Mouse (Mus musculus): Measurements from ENCODE around the gene Taf6l. TPM values are rescaled to one million over a fixed set of nuclear protein-coding genes. Genes with fewer than 3 reads are reported as not detected.

Taf6l gene
- total RNA-seq, 1 experiment from 2014 or later = 10.3 TPM

DNA sequence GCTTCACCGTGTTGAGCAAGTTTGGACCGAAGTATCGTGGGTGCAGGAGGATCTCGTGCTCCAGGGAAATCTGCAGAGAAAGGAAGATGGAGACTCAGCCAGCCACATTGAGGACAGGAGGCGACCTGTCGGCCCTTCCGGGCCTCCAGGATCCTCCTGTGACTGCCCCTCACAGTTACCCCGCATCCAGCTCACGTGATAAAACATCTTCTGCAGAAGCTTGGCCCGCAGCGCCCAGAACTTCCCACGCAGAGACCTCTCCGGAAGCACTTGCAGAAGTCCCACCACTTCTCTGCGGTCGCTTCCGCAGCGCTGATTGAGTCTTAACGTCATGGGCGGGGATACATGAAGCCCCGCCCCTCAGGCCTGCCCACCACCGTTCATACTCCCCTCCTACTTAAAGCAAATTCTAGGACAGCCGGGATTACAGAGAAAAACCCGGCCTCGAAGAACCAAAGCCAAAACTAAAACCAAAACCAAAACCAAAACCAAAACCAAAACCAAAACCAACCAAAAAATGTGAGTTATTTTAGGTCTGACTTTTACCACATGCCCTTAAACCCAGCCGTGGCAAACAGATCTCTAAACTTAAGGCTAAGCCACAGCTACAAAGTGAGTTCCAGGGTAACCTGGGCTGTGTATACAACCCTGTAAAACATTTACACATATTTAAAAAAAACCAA lies 12.2 kb upstream of the Taf6l start, which contains the start of gene Polr2g:
Gene Polr2g, minus strand, starts transcription at position 314 of the 683 bp plus-strand sequence.
- ATAC-seq (replicated peaks; ENCODE audit: low read depth, poor library complexity, severe bottlenecking) = peak; percentile 70

DNA sequence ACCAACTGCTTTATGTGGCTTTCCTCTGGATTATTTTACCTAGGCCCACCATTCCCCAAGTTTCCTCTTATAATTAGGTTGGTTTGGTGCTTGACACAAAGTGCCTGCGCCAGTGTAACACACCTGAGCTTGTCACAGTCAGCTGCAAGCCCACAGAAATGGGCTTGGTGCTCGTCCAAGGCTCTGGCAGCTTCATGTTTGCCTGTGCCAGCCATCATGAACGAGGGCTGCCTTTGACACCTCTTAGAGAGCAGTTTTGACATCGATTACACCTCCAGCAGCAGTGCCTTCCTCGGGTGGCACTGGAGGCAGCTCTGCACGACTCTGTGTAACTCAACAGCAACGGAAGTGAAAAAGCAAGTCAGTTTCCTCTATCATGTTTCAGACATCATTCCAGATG lies 4.0 kb upstream of the Taf6l start:
- ATAC-seq (replicated peaks; ENCODE audit: low read depth, poor library complexity, severe bottlenecking) = no peak

DNA sequence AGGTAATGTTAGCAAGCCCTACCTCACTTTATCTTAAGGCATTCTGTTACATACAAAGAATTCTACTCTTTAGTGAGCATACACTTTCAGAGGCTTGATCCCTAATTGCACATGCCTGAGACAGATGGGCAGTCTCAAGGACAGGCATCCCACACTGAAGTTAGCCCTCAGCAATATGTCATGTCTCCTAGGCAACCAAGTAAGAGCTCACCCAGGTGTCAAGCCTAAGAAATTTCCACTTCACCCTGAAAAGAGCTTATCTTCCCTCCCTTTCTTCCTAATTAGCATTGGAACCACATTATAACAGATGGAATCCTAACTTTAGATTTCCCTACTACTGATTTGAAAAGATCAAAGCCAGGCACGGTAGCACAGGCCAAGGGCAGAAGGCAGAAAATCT lies 3.0 kb upstream of the Taf6l start:
- ATAC-seq (replicated peaks; ENCODE audit: low read depth, poor library complexity, severe bottlenecking) = no peak

DNA sequence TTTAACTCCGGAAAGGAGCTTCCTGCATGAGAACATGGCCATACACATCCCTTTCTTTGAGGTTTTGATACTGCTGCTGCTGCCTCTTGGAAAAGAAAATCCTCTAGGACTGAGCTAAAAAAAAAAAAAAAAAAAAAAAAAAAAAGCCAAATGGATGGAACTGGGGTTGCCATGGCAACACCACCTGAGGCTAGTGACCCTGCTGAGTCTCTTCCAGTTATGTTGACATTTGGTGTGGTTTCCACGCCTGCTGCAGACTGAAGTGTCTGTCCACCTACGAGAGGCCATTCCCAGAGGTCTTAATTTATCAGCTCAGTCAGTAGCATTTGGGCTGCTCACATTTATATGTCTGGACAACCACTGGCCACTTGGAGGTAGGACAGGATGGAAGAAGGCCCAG lies 2.3 kb upstream of the Taf6l start:
- no peak for ATAC-seq (replicated peaks; ENCODE audit: low read depth, poor library complexity, severe bottlenecking)

DNA sequence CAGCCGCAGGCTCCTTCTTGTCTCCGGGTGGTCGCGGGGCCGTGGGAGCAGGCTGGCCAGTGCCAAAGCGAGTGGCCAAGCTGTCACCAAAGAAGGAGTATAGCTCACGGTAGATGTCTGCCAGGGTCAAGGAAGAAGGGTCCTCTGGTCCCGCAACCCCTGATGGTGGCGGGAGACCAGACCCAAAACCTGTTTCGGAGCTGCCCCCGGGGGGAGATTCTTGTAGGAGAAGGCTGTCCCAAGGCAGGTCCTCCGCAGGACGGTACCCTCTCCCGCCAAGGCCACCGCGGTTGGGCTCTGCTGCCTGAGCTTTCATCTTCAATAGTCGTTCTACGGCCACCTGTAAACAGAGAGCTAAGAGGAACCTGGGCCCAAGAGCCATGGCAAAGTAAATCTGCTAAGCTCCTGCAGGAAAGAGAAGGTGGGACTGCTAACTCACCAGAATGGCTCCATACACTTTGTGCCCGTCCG lies 11.2 kb downstream of the Taf6l start:
- ATAC-seq (replicated peaks; ENCODE audit: low read depth, poor library complexity, severe bottlenecking) = no peak

DNA sequence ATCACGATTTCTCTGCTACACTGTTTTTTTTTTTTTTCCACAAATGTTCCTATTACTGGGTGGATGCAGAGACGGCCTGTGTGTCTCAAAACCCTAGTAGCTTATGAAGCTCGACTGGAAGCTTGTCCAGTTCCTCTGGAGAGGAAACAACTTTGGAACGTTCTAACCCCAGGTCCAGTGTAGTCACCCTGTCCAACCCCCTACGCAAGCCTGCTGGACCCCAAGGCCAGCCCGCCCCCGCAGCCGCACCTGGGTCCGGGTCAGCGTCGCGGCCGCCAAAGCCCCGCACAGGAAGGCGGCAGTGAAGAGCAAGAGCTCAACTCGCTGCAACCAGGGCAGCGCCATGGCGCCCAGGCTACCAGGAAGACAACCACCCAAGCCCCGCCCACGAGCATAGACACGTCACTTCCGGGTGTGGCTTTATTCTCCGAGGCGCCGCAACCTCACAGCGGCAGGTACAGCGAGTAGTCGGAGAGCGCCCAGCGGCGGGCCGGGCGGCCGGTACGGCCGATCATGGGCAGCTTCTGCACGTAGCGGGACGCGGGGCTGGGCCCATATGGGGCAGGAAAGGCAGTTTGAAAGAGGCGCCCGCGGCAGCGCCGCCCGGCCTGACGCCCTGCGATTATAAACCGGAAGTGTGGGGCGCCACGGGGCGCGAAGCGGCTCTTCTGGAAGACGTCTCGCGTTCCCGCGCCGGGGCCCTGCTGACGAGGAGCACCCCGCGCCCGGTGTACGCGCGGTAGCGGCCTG lies 12.0 kb downstream of the Taf6l start, which contains the start of gene Tmem179b:
Gene Tmem179b, minus strand, starts transcription at position 382 of the 750 bp plus-strand sequence.
- ATAC-seq (replicated peaks; ENCODE audit: low read depth, poor library complexity, severe bottlenecking) = peak; percentile 80

DNA sequence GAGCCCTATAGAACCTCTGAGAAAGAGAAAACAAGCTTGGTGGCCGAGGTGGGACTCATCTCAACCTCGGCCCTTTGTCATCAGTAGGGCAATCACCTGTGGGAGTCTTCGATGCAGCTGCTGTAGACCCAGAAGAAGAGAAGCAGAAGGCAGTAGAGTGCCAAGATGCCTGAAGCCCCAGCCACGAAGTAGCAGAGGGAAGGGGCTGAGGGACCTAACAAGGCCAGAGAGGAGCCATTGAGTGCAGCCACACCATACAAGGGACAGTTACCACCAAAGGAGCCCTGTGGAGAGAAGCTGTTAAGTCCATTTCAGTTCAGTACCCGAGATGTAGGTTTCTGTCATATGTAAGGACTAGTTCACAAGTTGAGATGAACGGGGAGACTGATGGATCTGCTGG lies 12.8 kb downstream of the Taf6l start:
- ATAC-seq (replicated peaks; ENCODE audit: low read depth, poor library complexity, severe bottlenecking) = no peak

DNA sequence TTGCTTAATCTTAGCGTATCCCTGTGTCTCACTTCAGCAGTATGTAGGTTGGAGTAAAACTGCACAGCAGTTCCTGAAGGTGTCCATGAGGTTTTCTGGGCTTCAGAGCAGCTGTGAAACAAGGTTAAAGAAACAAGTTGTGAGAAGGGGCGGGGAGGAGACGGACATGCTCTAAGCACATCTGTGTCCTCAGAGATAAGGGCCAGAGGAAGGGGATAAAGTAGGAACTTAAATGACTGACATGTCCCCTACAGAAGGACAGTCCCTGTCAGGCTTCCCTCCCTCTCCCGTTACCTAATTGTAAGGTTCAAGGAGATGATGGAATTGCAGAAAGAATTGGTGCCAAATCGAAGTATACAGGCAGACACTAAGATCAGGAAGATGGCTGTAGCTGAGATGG lies 13.2 kb downstream of the Taf6l start:
- ATAC-seq (replicated peaks; ENCODE audit: low read depth, poor library complexity, severe bottlenecking) = no peak

DNA sequence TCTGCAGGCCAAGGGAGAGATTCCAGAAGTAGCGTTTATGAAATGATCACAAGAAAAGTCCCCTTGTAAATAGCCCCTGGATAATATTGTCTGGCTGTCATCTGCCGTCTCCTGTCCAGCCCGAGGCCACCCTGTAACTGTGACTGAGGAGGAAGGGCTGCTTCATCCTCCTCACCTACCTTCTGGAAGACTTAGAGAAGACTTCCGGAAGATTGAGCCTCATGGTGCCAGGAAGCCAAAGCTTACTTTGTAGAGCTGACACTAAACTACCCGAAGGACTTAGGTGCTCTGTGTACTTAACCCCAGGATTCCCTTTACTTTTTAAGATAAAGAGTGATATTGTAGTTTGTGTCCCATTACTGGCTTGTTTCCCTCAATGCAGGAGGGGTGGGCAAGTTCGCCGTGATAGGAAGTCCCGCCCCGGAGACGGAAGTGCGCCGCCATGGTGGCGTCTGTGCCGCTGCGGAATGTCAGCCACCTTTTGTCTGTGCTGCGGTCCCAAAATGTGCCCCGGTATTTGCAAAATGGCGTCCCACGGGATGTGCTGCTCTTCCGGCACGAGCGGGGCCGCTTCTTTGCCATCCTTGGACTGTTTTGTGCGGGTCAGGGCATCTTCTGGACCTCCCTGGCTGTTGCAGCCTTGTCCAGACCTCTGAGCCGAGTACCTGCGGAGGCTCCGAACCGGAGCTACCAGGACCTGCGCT lies 15.5 kb downstream of the Taf6l start, which contains the start of gene Tmem223:
Gene Tmem223, plus strand, starts transcription at position 430 of the 704 bp plus-strand sequence.
- peak; percentile 66 for ATAC-seq (replicated peaks; ENCODE audit: low read depth, poor library complexity, severe bottlenecking)

DNA sequence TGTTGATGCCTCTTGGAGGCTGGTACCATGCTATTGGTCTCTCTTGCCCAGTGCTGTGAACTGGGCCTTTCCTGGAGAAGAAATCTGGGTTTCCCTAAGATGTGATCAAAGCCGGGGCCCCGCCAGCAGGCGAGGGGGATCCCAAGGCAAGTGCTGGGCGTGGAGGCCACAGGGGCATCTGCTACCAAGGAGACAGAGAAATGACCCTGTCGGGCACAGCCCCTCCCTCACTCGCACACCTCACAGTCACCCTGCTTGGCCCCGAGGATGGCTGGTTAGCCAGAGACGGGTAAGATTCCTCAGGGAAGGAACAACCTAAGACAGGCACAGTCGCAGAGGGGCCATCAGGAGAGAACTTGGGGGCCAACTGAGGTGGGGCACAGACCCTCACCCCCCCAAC lies 20.7 kb downstream of the Taf6l start:
- no peak for ATAC-seq (replicated peaks; ENCODE audit: low read depth, poor library complexity, severe bottlenecking)

DNA sequence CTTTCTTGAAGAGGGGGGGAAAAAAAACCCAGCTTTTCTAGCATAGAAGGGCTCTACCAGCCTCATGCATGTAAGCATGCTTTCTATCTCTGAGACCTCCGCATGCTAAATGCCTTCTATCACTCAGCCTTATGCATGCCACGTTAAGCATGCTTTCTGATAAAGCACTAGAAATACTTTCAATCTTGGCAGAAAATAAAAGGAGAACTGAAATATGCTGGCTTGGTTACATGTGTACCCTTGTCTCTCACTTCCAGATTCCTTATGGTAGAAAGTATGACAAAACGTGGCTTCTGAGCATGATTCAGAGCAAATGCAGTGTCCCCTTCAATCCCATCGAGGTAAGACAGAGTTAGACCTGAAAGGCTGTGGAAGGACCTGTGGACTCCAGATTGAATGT lies 22.9 kb downstream of the Taf6l start:
- no peak for ATAC-seq (replicated peaks; ENCODE audit: low read depth, poor library complexity, severe bottlenecking)

DNA sequence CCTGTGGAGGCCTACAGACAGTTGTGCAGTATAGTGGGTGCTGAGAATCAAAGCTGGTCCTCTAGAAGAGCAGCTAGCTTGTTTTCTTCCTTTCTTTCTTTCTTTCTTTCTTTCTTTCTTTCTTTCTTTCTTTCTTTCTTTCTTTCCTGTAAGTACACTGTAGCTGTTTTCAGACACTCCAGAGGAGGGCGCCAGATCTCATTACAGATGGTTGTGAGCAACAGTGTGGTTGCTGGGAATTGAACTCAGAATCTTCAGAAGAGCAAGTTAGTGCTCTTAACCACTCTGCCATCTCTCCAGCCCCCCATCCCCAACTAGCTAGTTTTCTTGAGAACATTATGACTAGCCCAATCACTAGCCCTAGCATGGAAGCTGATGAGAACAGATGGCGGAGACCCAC lies 25.5 kb downstream of the Taf6l start:
- no peak for ATAC-seq (replicated peaks; ENCODE audit: low read depth, poor library complexity, severe bottlenecking)

DNA sequence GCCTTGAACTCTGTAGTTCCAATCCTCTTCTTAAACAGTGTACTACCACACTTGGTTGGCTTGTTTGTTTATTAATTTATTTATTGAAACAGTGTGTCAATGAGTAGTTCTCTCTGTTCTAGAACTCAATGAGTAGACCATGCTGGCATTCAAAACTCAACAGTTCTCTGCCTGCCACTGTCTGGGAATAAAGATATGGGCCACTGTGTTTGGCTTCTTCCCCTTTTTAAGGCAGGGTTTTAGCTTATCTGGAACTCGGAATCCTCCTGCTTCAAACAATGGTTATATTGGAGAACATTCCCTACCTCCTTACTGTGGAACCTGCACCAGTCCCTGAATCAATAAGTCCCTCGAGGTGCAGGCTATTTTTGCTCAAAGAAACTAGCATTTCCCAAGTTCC lies 27.3 kb downstream of the Taf6l start:
- 0 out of 2 replicates have a peak, but pooled peaks have one; percentile 23 for ATAC-seq (replicated peaks; ENCODE audit: low read depth, poor library complexity, severe bottlenecking)

DNA sequence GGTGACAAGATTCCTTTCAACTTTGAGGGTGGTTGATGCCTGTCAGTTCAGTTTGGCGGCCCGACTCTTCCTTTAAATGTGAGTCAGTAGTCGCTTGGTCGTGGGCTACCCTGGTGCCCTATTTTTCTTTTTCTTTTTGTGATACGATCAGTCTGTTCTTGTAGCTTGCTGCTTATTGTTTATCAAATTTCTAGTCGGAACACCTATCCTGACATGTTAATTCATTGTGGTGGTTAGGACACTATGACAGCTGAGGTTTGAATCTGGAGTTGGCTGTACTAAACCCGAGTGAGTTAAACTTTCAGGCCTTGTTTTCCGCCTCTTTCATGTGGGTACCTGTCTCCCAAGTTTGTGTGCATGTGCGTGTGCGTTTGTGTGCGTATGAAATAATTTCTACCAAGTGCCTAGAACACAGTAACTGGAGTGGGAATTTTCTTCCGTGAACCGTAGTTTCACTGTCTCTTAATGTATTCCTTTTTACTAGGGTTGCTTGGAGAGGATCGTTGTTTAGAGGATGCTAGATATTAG lies 28.7 kb downstream of the Taf6l start:
- ATAC-seq (replicated peaks; ENCODE audit: low read depth, poor library complexity, severe bottlenecking) = no peak

DNA sequence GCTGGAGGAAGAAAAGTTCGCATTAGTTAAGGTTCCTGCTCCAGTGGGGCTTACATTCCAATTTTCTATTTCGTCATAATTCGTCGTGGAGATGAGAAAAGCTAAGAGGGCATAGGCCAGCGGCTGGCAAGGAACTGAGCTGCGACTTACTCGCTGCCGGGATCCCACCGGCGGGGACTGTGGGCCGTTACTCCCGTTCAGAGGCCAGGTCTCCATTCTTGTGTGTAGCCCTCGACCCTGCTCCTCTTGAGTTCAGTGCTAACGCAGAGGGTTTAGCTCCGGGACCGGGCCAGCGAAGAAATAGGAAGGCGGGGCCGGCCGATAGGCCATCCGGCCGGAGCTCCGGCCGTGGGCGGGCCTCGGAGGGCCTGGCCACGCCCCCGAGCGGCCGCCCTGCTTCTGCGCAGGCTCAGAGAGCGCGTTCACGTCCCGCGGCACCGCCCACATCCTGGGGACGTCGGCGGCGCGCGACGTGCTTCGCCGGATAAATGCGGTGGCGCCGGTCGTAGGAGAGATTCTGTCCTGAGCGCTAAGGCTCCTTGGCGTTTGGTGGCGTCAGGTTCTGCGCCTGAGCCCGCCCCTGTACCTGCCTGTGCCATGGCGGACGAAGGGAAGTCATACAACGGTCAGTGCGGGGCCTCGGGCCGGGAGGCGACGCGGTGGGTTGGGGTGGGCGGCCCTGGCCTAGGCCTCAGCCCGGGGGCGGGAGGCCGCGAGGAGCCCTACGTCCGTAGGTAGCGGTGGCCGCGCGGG lies 29.4 kb downstream of the Taf6l start, which contains the start of gene Nxf1:
Gene Nxf1, plus strand, starts transcription at position 439 of the 753 bp plus-strand sequence.
- peak; percentile 90 for ATAC-seq (replicated peaks; ENCODE audit: low read depth, poor library complexity, severe bottlenecking)

DNA sequence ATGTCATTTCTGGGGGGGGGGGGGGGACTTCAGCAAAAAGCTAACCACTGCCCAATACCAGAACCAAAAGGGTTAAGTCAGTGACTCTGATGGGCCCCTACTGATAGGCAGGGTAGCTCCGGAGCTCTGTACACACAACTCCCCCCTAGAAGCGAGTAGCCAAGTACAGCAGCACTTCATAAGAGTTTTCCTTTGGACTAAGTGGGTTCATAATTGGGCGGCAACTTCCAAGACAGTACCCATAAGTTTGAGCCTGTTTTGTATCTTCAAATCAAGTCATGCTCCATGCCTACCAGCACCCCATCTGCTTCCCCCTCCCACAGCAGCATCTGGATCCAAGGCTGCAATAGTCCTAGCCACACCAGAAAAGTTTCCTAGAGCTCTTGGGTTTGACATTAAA lies 30.6 kb downstream of the Taf6l start:
- ATAC-seq (replicated peaks; ENCODE audit: low read depth, poor library complexity, severe bottlenecking) = no peak

DNA sequence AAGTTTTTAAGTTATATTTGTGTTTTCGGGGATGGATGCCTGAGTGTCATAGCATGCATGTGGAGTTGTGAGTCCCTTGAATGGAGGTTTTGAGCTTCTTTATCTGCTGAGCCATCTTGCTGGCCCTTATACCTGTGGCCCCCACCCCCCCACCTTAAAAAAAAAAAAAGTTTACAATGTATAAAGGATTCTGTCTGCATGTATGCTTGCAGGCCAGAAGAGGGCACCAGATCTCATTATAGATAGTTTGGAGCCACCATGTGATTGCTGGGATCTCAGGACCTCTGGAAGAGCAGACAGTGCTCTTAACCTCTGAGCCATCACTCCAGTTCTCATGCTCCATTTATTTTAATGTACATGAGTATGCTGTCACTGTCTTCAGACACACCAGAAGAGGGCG lies 38.8 kb downstream of the Taf6l start:
- ATAC-seq (replicated peaks; ENCODE audit: low read depth, poor library complexity, severe bottlenecking) = no peak

DNA sequence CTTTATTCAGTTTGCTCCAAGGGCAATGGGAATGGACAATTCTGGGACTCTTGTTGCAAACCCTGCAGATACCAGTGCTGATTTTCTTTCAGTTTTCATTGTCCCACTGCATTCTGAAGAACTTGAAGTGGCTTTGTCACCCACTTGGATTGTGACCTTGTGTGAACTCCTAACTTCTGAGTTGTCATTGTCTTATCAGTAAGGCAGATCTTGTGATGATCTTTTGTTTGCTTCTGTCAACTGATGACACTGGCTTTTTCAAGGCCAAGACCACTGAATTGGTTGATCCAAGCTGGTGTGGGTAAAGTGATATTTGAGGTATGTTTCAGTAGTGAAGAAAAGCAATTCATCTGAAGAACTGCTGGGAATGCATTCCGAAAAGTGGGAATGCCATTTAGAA lies 40.8 kb downstream of the Taf6l start:
- ATAC-seq (replicated peaks; ENCODE audit: low read depth, poor library complexity, severe bottlenecking) = no peak

DNA sequence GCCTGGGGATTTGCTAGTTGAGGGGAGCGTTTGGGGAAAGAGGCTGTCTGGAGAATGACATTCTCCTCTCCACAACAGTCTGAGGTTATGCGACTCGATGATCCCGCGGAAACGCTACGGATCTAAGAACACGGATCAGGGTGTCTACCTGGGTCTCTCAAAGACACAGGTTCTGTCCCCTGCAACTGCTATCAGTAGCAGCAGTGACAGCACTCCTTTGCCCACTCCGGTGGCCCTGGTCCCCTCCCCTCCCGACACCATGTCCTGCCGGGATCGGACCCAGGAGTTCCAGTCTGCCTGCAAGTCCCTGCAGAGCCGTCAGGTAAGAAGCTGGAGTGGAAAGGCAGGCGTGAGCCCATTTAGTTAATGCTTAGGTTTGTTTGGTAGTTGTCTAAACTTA lies 44.0 kb downstream of the Taf6l start:
- ATAC-seq (replicated peaks; ENCODE audit: low read depth, poor library complexity, severe bottlenecking) = no peak
